Mouse (Mus musculus) embryo, embryonic 10.5 days (tissue): ENCODE measurements around the gene Arr3.

Source experiments
- DNase-seq: peaks from one replicate; pipeline ENCODE4 v3.0.0-alpha.2; 2015; ENCODE audit warnings: low spot score

Arr3 gene

DNA sequence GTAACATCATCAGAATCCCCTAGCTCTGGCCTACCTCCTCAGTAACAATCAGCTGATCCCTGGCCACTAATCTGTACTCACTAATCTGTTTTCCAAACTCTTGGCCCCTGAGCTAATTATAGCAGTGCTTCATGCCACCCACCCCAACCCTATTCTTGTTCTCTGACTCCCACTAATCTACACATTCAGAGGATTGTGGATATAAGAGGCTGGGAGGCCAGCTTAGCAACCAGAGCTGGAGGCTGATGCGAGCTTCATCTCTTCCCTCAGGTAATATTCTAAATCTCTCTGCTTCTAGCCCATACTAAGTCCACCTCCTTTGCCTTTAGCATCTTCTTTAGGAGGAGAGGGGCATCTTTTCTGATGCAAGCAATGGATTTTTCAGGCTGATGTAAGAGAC lies at the start of gene Arr3:
Arr3 (plus strand) TSS at position 184 of the 400 bp plus-strand sequence.
- DNase-seq = no peak

DNA sequence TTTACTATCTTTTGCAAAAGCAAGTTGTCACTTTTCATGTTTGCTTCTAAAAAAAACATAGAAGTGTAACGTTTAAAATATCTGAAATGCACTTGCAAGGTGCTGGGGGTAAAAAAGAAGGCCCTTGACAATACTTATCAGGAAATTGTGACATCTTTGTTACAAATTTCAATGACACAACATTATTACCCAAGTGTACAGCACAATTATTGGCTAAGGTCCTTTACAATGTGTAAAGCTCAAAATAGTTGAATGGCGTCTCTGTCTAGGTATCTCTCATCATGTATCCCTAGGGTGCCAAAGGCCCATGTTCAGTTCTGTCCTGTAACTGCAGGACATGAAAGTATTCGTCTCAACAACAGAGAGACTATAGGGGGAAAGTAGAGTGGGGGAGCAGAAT lies 49.3 kb upstream of the Arr3 start:
- no peak for DNase-seq

- no peak for DNase-seq
Measured at GRCm38 (mm10) chrX:100565696-100566095, 39.6 kb upstream of the Arr3 start.

GRCm38 (mm10) chrX:100571951-100572350 lies 33.3 kb upstream of the Arr3 start, which contains the start of gene Awat1:
TSS of gene Awat1 (plus strand) at chrX:100572251.
- no peak for DNase-seq

- no peak for DNase-seq
Measured at GRCm38 (mm10) chrX:100594791-100595190, 10.5 kb upstream of the Arr3 start, which contains the start of gene P2ry4. TSS of gene P2ry4 (minus strand) at chrX:100594869.

DNA sequence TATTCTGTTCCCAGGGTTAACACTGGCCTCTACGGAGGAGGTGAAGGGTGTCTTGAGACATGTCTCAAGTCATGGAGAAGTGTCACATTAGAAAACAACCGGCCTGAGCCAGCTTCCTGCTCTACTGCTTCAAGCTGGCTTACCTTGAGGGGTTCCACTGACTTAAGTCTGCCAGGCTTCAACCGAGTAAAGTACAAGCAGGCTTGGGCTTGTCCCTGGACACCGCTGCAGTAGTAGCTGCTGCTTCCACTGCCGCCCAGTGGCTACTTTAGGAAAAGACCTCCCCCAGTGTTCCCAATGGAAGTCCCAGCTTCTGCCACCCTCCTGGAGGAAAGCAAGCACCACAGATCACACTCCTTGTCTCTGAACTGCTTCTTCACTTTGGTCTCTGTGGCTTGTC lies 7.9 kb upstream of the Arr3 start:
- peak; percentile 54 for DNase-seq

GRCm38 (mm10) chrX:100599755-100600154 lies 5.5 kb upstream of the Arr3 start:
- DNase-seq = no peak

DNA sequence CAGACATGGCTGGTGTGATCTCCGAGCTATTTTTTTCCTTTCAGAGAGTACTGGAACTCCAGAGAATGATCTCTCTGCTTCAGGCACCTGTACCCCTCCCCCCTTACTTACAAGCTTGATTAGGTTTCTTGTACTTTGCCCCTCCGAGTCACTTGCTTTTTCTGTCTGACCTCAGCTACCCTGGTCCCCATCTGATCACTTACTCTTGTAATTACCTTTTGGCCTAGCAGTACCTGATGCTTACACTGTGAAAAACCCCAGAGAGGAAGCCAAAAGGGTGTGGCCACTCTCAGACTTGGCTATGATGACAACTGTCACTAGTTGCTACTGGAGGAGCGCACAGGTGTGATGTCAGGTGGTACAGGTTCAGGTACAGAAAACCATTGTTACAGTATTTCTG lies 13.2 kb downstream of the Arr3 start:
- DNase-seq = no peak

DNA sequence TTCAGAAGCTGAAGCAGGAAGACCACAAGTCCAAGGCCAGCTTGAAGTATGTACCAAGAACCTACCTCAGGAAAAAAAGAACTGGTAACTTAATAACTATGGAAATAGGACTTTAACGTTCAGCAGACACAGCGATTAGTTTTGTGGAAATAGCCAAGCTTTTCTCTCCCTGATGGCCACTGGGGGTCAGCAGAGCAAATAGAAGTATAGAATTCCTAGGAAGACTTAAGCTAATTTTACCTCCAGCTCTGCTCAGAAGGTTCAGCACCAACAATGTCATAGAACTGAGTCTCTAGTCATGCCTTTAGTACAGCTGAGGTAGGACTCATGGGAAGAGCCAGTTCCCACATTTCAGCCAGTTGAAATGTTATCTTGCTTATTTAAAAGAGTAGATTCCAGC lies 16.1 kb downstream of the Arr3 start:
- peak; percentile 2 for DNase-seq

DNA sequence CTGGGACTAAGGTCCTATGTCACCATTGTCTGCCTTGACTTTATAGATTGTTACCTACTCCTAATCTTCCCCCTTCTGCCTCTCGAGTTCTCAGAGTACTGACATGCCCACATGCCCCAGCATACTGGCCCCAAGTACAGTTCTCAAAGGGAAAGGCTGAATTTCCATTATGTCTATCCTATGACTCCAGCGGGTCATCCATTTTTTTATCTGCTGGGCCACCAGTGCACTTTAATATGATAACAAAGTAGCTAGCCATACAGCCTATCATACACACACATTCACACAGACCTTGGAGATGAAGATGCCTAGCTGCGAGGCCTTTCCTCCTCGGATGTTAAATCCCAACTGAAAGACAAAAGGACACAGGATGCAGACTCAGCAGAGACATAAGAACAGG lies 18.9 kb downstream of the Arr3 start:
- no peak for DNase-seq

- DNase-seq = peak; percentile 12
Measured at GRCm38 (mm10) chrX:100625146-100625545, 19.8 kb downstream of the Arr3 start.

DNA sequence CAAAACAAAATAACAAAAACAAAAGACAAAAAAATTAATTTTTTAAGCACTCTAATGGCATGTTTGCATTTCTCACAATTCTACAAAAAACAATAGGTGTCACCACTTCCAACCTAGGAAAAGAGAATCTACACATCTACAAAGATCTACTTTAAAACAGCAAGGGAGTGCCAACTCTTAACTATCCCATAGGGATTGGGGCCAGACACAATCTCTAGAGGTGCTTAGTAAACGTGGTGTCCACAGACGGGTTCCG lies 20.2 kb downstream of the Arr3 start, which contains the start of gene Kif4:
Kif4 (plus strand) TSS at position 192 of the 256 bp plus-strand sequence.
- no peak for DNase-seq

DNA sequence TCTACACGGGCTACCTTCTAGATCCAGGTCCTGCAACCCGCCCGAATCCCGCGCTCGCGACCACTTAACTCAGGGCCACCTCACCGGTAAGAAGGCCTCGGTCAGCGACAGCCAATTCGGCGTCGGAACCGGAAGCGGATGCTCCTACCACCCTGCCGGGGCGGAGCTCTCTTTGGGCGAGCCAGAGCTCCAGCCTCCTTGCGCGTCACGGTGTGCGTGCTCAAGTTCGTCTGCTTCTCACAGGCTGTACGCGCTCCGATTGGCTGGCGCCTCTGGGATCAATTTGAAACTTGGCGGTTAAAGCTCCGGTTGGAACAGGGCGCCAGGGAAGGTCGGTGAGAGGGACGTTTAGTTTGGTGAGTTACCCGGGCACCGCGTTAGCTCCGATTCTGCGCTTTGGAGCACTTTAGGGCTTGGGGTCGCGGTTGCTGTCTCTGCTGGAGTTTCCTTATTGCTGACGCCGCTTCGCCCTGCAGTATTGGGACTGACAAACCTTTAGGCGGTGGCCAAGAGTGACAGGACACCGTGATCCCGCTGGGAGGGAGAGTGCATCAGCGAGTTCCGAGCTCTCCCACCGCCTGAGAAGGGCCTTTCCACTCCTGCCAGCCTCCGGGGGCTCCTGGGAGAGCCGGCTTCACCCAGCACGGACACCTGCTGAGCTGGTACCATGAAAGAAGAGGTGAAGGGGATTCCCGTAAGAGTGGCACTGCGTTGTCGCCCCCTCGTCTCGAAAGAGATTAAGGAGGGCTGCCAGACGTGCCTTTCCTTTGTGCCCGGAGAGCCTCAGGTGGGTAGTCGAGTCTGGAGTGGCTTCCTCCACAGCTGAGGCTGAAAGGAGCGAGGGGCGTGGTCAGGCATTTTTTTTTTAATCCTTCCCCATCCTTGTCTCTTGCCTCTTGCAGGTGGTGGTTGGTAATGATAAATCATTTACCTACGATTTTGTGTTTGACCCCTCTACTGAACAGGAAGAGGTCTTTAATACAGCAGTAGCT lies 20.8 kb downstream of the Arr3 start, which contains the start of gene Pdzd11:
Pdzd11 (minus strand) TSS at position 767 of the 992 bp plus-strand sequence.
- DNase-seq = peak; percentile 95

DNA sequence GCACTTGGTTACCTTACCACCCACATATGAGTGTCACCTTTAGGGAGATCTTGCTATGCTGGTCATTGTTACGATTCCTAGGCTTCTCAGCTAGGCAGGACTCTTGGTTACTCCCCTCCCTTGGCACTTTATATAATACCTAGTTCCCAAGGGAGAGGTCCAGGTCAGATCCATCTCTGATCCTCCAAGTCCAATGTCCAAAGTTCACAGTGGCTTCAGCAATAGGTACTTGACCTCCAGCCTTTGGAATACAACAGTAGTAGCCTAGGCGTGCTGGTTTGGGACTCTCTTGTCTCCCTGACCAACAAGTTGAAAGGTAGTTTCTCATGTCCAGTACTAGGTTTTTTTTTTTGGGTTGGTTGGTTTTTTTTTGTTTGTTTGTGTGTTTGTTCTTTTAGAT lies 23.8 kb downstream of the Arr3 start:
- no peak for DNase-seq

GRCm38 (mm10) chrX:100638477-100638876 lies 33.2 kb downstream of the Arr3 start:
- no peak for DNase-seq

DNA sequence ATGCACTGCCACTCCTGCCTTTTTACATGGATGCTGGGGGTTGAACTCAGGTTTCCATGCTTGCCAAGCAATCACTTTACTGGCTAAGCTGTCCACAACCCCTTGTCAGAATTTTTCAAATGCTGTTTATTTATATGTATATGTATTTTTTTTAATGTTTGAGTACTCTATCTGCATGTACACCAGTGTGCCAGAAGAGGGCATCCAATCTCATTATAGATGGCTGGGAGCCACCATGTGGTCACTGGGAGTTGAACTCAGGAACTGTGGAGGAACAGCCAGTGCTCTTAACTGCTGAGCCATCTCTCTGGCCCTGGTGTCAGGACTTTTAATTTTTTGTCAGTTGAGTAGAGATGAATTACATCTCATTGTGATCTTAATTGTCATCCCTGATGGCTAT lies 47.6 kb downstream of the Arr3 start:
- DNase-seq = no peak

DNA sequence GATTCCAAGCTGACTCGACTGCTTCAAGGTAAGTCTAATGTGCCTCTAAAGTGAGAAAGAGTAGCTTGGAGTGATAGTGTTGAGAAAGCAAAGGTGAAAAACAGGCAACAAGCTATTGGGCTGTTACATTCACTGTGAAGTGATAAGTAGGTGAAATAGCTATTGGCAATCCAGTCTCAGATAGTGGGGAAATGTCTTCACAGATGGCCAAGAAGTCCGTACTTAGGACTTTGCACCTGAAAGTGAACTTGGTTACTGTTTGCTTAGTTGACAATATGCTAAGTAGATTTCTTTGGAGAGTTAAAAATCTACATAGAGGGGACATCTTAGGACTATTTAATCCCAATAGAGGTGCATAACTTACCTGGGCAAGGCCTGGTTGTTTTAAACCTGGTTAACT lies 59.5 kb downstream of the Arr3 start:
- DNase-seq = no peak
